Mouse (Mus musculus): Measurements from ENCODE around the gene B3gat2.

Gene B3gat2

GRCm38 (mm10) chr1:23834246-23834645, 72.7 kb downstream of the B3gat2 start:
- no peak for DNase-seq (ENCODE audit: extremely low read depth, low read depth)

DNA sequence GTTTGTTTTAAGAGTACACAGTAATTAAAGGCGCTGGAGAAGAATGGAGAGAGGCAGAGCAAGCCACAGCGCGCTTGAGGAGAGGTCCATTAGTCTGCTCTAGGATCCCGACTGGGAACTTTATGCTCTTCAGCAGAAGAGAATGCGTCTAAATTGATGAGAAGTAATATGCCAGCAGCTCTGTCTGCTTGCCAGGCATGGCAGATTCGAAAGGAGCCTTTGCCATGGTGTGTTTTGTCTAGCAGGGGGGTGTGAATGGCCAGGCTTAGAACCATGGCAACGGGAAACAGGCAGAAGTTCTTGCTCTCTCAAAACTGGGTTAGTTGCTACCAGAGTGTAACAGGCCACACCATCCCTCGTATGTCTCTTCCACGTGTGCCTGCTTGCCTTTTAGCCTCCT, 73.3 kb downstream of the B3gat2 start:
- DNase-seq (ENCODE audit: extremely low read depth, low read depth): no peak

- peak; percentile 67 for DNase-seq (ENCODE audit: extremely low read depth, low read depth)
These were observed 75.1 kb downstream of the B3gat2 start for GRCm38 (mm10) chr1:23836630-23837029.

DNA sequence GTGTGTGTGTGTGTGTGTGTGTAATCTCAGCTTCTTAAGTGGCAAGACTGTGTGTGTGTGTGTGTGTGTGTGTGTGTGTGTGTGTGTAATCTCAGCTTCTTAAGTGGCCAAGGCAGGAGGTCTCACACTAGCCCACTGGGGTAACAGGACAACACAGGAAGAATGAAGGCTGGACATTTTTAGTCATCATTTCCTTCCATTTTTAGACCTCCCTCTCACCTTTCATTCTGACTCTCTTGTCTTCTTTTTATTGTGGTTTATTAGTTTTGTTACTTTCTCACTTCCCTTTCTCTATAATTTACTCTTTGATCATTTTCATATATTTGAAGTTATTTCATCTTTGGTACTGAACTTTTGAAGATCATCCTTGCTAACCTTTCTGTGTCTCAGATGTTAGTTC, 79.4 kb downstream of the B3gat2 start:
- no peak for DNase-seq (ENCODE audit: extremely low read depth, low read depth)

DNA sequence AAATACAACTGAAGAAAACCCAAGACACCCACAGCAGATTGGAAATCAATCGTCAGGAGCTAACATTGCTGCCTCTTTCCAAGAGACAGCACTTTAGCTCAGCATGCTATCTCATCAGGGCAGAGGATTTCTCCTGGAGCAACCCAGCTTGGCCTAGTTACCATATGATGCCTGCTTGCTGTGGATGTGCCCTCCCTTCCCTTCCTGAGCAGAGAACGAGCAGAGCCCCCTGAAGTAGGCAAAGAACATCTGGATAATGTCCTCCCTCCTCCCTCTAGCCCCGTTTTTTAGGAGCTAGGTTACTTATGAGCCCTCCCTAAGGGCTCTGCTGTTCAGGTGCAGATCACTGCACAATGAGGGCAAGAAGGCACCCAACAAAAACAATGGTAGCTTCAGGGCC, 81.1 kb downstream of the B3gat2 start:
- no peak for DNase-seq (ENCODE audit: extremely low read depth, low read depth)

DNA sequence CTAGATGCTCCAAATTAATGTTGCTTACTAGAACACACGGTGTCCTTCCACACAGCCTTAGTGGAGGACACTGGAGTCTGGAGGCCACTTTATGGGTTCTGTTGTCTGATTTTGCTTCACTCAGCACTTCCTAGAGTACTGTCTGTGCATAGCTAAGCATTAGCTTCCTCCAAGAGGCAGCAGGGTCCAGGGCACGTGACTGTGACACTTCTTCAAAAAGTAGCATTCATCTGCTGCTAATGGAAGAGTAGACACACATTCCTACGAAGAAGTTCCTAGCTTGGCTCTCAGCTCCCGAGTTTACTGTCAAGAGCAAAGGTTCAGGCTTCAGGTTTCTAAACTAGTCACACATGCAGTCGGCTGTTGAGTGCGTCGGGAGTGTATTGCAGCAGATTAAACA, 82.2 kb downstream of the B3gat2 start:
- DNase-seq (ENCODE audit: extremely low read depth, low read depth): no peak

DNA sequence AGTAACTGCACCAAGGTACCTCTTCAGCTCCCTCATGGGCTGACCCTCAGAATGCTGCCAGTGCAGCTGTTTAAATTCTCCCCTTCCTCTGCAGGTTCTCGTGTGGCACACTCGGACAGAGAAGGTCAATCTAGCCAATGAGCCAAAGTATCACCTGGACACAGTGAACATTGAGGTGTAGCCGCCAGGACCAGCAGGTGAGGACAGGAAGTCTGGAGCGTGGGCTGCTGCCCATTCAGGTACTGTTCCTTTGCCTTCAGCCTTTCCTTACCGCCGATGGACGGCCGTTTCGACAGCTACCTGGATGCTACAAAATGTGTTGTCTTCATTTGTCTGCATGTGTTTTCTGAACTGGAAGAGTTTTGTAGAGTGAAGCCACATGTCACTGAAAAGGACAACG, 83.5 kb downstream of the B3gat2 start:
- DNase-seq (ENCODE audit: extremely low read depth, low read depth): no peak

- DNase-seq (ENCODE audit: extremely low read depth, low read depth): no peak
These were observed 84.6 kb downstream of the B3gat2 start for GRCm38 (mm10) chr1:23846044-23846680.

- DNase-seq (ENCODE audit: extremely low read depth, low read depth): no peak
These were observed 94.1 kb downstream of the B3gat2 start for GRCm38 (mm10) chr1:23855623-23856022.

DNA sequence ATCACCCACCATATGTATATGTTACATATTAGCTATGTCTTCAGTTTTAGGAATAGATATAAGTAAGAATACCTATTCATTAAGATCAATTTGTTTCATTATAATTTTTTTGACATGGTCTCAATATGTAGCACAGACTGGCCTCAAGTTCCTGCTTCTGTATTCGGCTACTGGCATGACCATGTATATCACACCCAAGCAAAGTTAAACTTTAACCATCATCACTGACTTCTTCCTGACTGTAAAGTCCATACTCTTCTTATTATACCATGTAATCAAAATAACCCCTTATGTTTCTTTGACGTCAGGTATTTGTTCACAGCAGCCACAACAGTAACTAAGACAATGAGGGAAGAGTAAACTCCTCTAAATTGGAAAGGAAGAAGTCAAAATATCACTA, 99.4 kb downstream of the B3gat2 start:
- DNase-seq (ENCODE audit: extremely low read depth, low read depth): no peak

DNA sequence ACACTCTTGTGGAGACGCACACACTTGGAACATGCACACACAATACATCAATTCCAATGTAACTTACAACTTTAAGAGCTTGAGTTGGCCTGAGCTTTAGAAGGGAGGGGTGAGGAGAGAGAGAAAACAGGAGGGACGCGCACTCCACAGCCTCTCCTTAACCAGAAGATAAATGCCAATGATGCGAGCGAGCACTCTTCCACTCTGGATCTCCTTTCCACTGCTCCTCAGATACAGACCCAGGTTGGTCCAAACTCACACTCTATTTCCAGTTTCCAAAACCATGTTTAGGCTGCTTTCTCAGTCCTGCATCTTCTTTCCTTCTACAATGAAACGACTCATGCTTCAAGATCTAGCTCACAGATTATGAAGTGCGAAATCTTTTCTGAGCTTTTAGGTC, 104.0 kb downstream of the B3gat2 start:
- no peak for DNase-seq (ENCODE audit: extremely low read depth, low read depth)

DNA sequence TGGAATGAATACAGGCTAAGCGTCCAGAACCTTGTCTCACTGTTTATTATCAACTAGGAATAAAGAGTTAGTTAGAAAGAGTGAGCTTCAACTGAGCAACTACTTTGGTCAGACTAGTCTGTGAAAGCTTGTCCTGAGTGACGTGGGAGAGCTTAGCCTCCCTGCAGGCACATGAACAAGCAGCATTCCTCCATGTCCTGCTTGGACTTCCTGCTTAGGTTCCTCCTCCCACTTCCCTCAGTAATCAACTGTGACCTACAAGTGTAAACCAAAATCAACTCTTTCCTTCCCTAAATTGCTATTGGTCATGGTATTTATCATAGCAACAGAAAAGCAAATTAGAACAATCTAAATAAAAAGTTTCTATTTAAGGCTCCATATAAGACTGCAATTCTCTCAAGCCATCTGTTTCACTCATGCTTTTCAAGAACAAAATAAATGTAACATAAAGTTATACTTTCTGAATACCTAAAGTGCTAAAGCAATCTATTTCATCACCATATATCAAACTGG, 105.9 kb downstream of the B3gat2 start:
- no peak for DNase-seq (ENCODE audit: extremely low read depth, low read depth)

GRCm38 (mm10) chr1:23872194-23872593, 110.6 kb downstream of the B3gat2 start:
- DNase-seq (ENCODE audit: extremely low read depth, low read depth): no peak

GRCm38 (mm10) chr1:23882681-23883080, 121.1 kb downstream of the B3gat2 start:
- DNase-seq (ENCODE audit: extremely low read depth, low read depth): no peak

- DNase-seq (ENCODE audit: extremely low read depth, low read depth): no peak
These were observed 122.6 kb downstream of the B3gat2 start for GRCm38 (mm10) chr1:23884087-23884668.

DNA sequence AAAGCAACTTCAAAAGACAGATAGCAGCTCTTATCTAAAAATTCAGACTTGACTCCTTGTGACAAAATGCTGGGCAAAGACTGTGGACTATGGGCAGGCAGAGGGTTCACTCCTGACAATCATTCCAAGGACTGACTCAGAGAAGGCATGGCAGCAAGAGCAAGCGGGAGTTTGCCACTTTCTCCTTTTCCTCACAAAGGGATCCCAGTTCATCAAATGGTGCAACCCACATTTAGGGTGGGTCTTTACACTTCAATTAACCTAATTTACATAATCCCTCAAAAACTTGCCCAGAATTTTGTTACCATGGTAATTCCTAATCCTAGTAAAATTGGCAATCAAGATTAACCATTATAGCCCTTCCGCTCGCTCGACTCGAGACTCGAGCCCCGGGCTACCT, 123.4 kb downstream of the B3gat2 start:
- no peak for DNase-seq (ENCODE audit: extremely low read depth, low read depth)

DNA sequence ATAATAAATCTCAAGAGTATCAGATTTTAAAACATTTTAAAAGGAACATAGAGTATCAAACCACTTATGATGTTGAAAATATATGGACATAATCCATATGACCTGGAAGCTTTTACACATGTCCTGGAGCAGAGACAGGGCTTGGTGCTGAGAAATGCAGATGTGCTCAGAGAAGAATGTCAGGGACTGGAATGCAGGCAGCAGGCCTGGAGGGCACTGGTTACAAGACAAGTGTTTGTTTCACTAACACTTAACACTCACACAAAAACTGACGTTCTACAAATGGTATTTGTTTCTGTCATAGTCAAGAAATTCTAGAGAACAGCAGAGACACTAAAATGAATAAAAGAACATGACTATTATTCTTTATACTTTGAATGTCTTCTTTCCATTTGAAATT, 130.5 kb downstream of the B3gat2 start:
- DNase-seq (ENCODE audit: extremely low read depth, low read depth): no peak
